Mouse (Mus musculus) ovary, adult 10 weeks (tissue): Measurements from ENCODE around the gene Olfr194. TPM values are rescaled to one million over a fixed set of nuclear protein-coding genes. Genes with fewer than 3 reads are reported as not detected.

ENCODE experiments used
- polyA plus RNA-seq: library from polyadenylated mRNA; stranded (reverse); fragments of 350-450 nt; fragmentation: Illumina TruSeq; extraction: RNeasy Lipid Tissue Mini Kit (QIAGEN cat#74804); gene quantifications from one replicate; pipeline ENCODE4 v1.2.3, GENCODE M21; 2014

Olfr194 gene
- not detected for polyA plus RNA-seq

DNA sequence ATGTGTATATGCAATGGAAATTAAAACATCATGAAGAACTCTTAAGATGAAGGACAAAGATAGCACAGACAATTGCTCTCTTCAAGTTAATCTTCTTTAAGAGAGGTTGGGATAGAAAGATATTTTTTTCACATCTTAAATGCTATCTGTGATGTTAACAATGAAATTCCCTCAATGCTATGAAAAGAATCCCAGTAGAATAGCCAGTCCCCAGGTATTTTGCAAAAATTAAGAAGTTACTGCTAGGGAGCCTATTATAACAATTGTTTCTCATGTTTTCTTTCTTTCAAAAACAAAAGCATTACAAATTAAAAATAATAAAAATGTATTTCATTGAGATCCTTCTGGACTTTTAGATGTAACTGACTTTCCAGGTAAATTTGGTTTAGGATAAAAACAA is at the start of gene Olfr194:
Olfr194 (minus strand) TSS at position 101 of the 400 bp plus-strand sequence.

GRCm38 (mm10) chr16:59170354-59170753 is 49.5 kb upstream of the Olfr194 start, which contains the start of gene Olfr196:
Gene Olfr196, minus strand, starts transcription at chr16:59170454.

GRCm38 (mm10) chr16:59146746-59147145 is 25.9 kb upstream of the Olfr194 start, which contains the start of gene Olfr195:
Gene Olfr195, plus strand, starts transcription at chr16:59147046.

DNA sequence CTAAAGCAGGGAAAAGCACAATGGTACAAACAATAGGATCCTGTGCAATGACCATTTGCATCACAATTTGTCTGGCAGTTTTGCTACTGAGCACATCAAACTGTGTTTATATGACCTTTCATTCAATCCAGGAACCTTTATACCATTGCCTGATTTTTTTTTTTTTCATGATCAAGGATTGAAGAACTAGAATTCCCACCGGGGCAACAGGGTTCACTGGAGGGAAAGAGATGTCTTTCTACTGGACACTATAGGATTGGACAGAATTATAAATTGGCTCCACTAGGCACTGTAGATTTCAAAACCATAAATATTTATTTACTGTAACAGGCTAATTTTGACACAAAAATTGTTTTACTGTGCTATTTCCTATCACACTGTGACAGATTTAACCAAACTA is 9.1 kb downstream of the Olfr194 start, which contains the start of gene Olfr193:
Olfr193 (minus strand) TSS at position 101 of the 400 bp plus-strand sequence.

DNA sequence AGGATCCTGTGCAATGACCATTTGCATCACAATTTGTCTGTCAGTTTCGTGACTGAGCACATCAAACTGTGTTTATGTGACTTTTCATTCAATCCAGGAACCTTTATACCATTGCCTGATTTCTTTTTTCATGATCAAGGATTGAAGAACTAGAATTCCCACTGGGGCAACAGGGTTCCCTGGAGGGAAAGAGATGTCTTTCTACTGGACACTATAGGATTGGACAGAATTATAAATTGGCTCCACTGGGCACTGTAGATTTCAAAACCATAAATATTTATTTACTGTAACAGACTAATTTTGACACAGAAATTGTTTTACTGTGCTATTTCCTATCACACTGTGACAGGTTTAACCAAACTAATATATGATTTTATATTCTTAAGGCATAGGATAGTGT is 31.1 kb downstream of the Olfr194 start, which contains the start of gene Olfr191:
Olfr191 (minus strand) TSS at position 101 of the 400 bp plus-strand sequence.

GRCm38 (mm10) chr16:59077905-59078304 is 43.0 kb downstream of the Olfr194 start, which contains the start of gene Olfr190:
Gene Olfr190, minus strand, starts transcription at chr16:59078005.

Other genes with a start within 250 kb of the Olfr194 start
- not detected for gene Olfr177, start 246.3 kb downstream of the Olfr194 start, polyA plus RNA-seq
- not detected for gene Olfr178, start 229.0 kb downstream of the Olfr194 start, polyA plus RNA-seq
- gene Olfr181, start 192.3 kb downstream of the Olfr194 start, polyA plus RNA-seq, result not detected
- gene Olfr180, start 191.7 kb downstream of the Olfr194 start, polyA plus RNA-seq, result not detected
- gene Olfr183, start 125.7 kb downstream of the Olfr194 start, polyA plus RNA-seq, result not detected
- gene Olfr186, start 90.8 kb downstream of the Olfr194 start, polyA plus RNA-seq, result not detected
- not detected for gene Olfr187, start 81.3 kb downstream of the Olfr194 start, polyA plus RNA-seq
- gene Olfr190, start 43.1 kb downstream of the Olfr194 start, polyA plus RNA-seq, result not detected
- not detected for gene Olfr191, start 31.2 kb downstream of the Olfr194 start, polyA plus RNA-seq
- not detected for gene Olfr193, start 9.2 kb downstream of the Olfr194 start, polyA plus RNA-seq
- gene Olfr195, start 26.0 kb upstream of the Olfr194 start, polyA plus RNA-seq, result not detected
- not detected for gene Olfr196, start 49.4 kb upstream of the Olfr194 start, polyA plus RNA-seq
- gene Olfr198, start 82.5 kb upstream of the Olfr194 start, polyA plus RNA-seq, result not detected
- gene Olfr199, start 98.7 kb upstream of the Olfr194 start, polyA plus RNA-seq, result not detected
- gene Olfr201, start 151.6 kb upstream of the Olfr194 start, polyA plus RNA-seq, result not detected
- gene Olfr202, start 165.7 kb upstream of the Olfr194 start, polyA plus RNA-seq, result not detected
- not detected for gene Olfr203, start 177.8 kb upstream of the Olfr194 start, polyA plus RNA-seq
- gene Olfr204, start 197.2 kb upstream of the Olfr194 start, polyA plus RNA-seq, result not detected
- gene Olfr205, start 210.1 kb upstream of the Olfr194 start, polyA plus RNA-seq, result not detected
- 1.3 TPM for gene Olfr206, start 228.2 kb upstream of the Olfr194 start, polyA plus RNA-seq
- gene Olfr209, start 242.9 kb upstream of the Olfr194 start, polyA plus RNA-seq, result not detected